Mouse (Mus musculus) monocyte, adult 5-6 weeks (primary cell): Measurements from ENCODE around the gene Vsx2. TPM values are rescaled to one million over a fixed set of nuclear protein-coding genes. Genes with fewer than 3 reads are reported as not detected.
A peak's percentile ranks its signal among the peaks of the same experiment; 100 is the strongest.

ENCODE experiments used
- ATAC-seq: fragments of 153-309, 156-312 bp; replicated peaks from 2 replicates; pipeline ENCODE4 v1.8.0; 2017; ENCODE audit warnings: mild to moderate bottlenecking; ENCODE audit not compliant: low TSS enrichment, insufficient number of reproducible peaks, severe bottlenecking, poor library complexity, low FRiP score
- total RNA-seq: library from RNA; stranded (forward); fragments of 200-1000, 200-491, 200-594 nt; gene quantifications from 3 replicates; pipeline ENCODE4 v1.2.3, GENCODE M21; 2017

Gene Vsx2
- total RNA-seq, 1 experiment from 2014 or later, result not detected

DNA sequence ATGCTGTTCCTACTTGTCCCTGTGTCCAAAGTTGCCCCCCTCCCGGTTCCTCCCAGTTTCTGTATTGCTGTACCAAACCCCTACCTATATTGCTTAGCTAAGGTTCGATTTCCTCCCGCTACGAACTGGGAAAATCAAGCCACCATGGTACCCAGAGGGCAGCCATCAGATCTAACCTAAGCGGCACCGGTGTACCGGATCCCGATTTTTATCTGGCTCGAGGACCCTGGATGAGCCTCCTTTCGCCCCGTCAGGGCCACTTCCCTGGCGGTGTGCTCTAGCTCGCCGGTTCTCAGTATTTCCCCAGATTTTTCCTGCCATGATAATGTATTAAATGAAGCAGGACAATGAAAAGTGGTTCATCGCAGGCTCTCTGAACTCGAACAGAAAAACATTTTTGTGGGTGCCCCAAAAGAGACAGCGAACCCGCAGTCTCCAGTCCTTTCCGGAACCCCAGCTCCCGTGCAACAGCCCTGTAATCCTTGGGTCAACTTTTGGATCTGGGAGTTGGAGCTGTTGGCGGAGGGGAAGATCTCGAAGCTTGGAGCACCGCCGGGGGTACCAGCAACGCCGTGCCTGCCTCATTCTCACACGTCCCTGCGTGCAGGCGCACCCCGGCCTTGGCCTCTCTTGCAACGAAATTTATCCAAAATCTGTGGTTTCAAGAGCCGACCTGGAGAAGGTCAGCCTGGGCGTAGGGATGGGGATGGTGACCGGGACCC, 1.3 kb downstream of the Vsx2 start:
- no peak for ATAC-seq

DNA sequence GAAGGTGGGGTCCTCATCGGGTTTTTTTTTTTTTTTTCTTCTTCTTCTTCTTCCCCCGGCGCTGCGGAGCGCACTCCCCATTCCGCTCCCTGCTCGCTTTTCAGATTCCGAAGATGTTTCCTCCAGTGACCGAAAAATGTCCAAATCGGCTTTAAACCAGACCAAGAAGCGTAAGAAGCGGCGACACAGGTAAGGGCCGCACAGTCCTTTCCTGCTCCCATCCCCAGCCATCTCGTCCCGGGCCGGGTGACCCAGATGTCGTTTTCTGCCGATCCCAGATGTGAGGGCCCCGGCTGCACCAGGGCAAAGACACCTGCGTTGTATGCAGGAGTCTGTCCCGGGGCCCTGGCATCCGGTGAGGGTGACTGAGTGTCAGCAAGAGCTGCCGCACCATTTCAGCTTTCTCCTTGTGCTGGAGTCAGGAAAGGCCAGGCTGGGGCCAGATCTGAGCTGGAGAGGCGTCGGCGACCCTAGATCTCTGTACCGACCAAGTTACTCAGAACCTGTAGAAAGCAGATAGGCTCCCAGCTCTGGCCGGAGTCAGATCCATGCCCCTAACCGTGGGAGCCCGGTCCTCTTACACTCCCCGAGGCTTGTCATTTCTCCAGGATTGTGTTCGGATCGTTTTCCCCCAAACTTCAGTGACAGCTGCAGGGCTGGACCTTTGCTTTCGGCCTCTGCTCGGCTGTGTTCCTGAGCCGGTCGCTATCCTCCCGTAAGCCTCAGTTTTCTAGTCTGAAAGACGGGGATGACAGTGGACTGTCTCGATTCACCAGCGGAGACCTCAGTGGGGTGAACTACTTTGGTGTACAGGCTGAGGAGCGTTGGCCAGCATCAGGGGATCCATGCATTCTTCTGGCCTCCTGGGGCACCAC, 2.1 kb downstream of the Vsx2 start:
- no peak for ATAC-seq

DNA sequence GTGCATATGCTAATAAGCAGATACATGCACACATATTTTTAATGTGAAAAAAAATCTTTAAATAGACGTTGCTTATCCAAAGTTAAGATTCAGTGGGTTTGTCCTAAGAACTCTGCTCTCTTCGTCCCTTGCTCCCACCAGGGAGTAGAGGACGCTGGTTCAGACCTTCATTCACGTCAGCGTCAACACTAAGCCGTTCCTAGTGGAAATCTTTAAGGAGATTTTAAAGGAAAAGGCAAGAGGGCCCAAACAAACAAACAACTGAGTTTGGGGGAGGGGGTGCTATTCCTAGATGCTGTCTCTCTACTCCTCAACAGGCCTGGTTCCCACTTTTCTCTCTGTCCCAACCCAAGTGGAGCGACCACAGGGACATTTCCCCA, 2.8 kb downstream of the Vsx2 start:
- no peak for ATAC-seq

DNA sequence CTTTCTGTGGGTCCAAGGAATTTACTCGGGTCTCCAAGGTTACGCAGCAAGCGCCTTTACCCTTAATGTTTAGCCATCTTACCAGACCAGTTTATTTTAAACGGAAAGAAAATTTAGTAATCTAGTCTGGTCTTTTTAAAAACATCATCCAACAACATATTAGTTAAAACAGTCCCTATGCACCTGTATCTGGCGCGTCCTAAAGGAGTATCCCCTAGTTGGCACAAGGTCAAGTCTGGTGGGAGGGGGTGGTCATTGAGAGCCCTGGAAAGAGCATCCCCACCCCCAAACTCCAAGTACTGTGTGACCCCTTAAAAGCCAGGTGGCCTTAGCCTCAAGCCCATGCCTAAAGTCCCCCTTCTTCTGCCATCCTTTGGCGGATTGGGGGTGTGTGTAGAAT, 3.5 kb downstream of the Vsx2 start:
- no peak for ATAC-seq

DNA sequence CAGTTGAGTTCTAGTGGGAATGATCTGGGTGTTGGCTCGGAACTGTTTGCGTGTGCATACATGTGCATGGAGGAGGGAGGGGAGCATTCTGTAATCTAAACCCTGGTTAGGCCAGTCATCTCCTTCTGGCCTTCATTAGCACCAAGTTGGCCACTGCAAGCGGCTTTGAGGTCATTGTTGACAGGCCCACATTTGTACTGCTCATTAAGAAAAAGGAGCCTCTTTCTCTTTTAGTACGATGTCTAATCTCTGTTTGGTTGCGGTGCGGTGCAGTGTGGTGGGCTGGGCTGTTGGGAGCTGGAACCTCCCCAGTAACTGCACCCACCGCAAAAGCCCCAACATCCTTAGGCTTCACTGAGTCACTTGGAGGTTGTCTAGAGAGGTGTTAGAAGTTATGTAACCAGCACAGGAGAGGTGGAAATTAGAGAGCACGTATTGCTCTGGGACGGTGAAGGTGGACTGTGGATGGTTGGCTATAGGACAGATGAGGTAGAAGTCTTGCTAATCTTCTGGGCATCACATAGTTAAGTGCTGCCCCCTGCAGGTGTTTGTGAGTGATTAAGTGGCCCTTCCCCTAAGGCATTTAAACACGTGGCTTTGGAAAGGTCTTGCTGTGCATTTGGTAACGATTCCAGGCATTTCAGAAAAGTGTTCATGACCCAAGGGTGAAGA, 8.3 kb downstream of the Vsx2 start:
- no peak for ATAC-seq

DNA sequence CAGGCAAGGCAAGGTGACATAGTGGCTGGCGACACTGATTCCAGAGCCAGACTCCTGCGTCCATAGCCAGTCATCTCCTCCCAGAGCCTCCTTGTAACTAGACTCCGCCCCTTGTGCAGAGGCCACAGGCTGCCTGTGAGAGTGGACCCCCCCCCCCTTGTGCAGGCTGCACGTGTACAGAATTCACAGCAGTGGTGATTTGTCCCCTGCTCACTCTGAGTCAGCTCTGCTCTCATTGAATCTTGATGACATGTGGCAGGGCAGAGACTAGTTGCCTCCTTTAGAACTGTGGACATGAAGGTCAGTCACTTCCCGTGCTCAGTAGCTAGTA, 8.8 kb downstream of the Vsx2 start:
- ATAC-seq, result no peak

DNA sequence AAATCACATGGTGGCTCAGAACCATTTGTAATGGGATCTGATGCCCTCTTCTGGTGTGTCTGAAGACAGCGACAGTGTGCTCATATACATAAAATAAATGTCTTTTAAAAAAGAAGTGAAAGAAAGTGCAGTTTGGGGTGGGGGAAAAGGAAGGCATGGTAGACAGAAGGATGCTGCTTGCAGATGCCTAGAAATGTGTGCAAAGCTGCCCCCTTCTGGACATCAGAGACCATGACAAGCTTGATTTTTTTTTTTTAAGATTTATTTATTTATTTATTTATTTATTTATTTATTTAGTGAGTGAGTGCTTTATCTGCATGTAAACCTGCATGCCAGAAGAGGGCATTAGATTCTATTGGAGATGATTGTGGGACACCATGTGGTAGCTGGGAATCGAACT, 11.7 kb downstream of the Vsx2 start:
- ATAC-seq, result no peak

DNA sequence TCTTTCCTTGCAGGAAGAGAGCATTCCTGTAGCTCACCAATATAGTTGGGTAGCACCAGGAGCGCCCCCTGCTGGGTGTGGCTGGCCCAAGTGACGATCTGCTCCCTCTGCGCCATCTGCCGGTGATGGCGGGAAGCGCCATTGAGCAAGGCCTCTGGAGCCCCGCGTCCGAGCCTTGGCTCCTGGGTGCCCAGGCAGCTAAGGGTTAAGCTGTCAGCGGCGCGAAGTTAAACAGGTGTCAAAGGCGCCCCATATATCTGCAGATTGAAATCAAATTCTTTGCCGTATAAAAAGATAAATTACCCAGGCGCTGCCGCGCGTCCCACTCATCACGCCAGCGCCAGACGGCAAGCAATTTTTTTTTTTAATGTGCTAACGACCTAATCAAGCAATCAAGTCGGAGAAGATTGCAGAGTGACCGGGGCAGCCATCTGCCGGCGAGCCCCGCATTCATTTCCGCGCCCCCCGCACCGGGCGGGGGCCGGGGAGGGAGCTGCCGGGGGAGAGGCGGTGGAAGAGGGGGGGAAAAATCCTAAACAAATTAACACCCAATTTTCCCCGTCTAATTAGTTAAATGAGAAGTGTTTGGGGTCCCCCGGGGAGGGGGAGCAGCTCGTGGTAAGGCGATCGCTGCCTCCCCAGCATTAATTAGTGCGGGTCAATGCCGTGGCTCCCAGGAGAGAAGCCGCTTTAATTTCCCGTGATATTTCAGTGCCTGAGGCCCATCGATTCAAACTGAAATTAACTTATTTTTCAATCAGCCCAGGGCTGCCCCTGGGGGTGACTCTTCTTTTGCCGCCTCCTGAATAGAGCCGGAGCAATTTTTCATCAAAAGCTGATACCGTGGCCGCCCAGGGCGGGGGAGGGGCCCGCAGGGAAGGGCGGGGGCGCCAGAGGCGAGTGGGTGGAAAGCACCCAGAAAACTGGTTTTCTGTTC, 20.5 kb downstream of the Vsx2 start:
- peak; percentile 88 for ATAC-seq

DNA sequence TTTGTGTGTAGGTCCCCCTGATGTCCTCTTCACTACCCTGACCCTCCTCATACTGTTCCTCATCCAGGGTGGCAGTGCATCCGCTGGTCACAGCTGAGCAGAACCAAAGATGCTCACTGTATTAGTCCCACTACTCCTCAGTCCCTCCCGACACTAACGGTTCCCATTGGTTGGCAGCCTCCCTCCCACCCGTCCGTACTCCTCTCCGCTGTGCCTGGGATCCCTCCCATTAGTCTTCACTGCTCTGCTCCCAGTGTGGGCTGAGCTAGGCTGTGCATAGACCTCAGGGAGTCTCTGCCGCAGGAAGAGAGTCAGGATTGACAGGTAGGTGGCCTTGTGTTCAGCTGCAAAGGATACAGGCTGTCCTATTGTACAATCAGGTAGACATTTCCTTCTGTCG, 28.8 kb downstream of the Vsx2 start:
- no peak for ATAC-seq

DNA sequence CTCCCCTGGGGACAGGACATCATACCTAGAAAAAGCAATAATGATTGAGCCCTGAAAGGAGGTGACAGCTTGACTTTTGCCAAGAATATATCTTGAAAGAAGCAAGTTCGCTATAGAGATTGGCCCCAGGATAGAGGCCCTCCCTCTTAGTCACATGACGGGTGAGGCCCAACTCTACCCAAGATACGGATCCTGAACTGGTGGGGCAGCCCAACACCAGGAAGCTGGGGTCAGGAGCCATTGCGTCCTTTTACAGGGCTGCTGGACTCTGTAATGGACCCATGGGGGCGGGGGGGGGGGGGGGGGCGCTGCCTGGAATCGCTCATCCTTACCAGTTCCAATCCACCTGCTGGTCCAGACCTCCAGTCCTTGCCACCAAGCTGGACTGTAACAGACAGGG, 34.4 kb downstream of the Vsx2 start:
- ATAC-seq, result no peak

DNA sequence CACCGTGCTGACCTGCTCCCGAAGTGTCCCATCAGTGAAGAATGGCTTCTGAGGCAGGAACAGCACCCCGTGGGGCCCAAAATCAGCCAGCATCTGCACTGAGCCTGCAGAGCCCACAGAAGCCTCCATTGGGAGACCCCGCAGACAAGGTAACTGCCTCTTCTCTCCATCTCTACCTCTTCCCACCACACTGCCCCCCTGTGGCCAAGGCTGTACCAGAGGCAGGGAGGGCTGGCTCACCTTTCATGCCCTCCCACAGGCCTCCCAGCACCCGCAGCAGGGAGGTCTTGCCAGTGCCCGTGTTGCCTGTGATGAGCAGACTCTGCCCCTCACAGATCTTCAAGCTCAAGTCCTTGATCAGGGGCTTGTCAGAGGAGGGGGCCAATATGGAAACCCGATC, 36.3 kb downstream of the Vsx2 start:
- ATAC-seq, result no peak

DNA sequence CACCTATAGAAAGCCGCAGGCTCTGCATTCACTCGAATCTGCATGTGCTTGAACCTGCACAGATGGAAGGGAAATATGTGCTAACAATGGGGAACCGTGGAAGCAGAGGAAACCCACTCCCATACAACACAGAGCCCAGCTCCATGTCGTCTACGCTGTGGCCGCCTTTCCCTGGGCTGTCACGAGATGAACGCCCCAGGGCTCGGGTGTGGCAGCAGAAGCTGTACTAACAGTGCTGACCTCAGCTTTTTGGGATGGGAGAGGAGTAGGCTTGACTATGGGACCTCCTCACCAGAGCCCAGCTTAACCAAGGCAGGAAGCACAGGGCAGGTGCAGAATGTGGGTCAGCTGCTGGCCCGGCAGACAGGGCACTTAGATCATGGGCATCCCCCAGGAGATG, 42.2 kb downstream of the Vsx2 start:
- ATAC-seq, result no peak

DNA sequence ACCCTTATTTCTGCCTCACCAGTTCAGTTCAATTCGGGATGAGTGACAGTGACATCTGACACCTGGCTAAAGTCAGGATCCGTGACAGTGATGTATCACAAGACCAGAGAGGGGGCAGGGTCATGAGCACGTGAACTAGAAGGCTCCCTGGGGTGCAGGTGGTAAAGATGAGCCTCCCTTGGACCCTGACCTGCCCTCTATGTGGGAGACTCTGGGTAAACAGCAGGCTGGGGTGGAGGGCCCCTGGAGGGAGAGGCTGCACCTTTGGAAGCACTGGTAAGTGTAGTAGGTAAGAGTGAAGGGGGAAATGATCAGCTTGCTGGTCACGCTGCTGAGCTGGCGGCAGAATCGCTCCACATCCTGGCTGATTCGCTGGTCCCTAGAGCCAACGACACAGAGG, 43.0 kb downstream of the Vsx2 start:
- ATAC-seq, result no peak

DNA sequence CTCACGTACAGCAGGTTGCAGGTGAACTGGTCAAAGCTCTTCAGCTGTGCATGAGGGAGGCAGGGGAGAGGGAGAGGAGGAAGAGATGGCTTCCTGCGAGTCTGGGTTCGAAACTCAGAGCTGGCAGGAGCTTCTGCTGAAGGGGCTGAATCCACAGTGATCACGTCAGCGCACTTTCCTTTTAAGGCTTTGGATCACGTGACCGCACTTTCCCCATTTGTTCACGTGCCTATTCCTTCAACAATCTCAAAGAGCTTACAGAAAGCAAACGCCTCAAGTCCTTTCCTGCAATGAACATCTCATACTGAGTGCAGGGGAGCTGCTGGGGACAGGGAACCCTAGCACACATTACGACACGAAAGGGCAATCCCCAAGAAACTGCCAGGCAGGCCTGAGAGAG, 44.4 kb downstream of the Vsx2 start:
- no peak for ATAC-seq

DNA sequence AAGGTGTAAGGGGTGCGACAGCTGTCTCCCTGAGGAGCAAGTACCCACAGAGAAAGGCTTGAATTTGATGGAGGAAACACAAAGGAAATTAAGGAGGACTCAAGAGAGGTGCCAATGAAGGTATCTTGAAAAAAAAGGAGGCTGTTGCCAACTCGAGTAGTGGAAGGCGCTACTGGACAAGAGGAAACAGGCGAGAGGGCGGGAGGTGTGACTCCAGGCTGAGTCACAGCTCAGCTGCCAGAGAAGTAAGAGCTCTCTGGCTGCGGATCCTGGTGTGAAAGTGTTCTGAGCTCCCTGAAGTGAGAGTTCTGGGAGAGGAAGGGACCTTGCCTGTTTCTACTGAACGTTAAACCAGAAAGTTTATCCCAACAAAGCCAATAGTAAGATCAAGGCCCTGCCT, 45.0 kb downstream of the Vsx2 start:
- no peak for ATAC-seq

DNA sequence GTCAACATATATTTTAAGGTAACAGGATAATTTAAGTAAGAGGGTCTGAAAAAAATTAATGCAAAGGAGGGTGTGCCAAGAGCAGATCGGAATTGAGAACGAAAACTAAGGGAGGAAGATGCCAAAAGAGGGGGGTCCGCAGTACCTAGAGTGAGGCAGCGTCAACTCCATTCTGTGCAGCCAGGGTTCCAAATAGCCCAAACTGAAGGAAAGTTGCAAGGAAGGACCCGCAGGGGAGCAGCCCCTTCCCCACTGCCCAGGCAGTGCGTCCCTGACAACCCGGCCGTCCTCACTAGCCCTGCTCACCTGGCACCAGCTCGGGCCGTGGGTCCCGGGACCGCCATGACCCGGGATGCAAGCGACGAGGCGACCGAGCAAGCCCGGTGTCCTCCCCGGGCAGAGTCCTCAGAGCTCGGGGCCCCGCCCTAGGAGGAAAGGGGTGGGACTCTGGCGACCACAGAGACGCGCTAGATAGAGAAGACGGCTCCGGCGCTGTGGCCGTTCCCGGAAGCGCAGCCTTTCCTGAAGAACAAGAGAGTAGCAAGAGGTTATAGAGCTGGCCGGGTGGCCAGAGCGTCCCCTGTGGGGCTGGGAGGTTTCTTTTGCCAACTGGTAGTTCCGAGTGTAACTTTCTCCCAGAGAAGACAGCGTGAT, 47.5 kb downstream of the Vsx2 start, which contains the start of gene Abcd4:
Gene Abcd4, minus strand, starts transcription at position 437 of the 654 bp plus-strand sequence.
- peak; percentile 97 for ATAC-seq

DNA sequence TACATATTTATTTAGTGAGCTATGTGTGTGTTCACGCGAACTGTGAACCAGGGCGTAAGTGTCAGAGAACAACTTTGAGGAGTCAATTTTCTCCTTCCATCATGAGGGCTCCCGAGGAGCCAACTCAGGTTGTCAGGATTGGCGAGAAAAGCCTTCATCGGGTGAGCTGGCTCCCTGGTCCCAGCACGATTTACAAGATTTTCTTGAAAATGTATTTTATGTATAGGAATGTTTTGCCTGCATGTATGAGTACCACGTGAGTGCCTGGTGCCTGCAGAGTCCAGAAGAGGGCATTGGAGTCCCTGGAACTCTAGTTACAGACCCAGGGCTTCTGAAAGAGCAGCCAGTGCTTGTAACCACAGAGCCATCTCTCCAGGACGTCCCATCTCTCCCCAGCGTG, 48.1 kb downstream of the Vsx2 start:
- no peak for ATAC-seq

DNA sequence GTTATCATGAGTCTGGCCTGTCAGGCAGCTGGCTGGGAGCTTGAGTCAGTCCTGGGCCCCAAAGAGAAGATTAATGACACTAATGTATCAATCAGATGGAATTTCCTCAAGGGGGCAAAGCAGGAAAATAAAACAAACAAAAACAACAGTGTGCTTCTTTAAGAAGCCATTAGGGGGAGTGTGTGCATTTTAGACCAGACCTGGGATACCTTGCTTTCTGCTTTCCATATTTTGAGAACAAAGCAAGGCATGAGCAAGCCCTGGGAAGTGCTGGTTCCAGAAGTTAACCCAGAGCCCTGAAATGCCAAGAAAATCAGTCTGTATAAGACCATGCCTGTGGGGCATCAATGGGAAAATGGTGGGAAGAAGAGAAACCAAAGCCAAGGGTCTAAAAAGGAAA, 51.4 kb downstream of the Vsx2 start:
- no peak for ATAC-seq
